Mouse (Mus musculus) left cerebral cortex, adult 11 months (tissue): ENCODE measurements around the gene Plekhf1.

Experiments used
- DNase-seq: peaks from one replicate; pipeline ENCODE4 v3.0.0; 2022; ENCODE audit warnings: low spot score

The Plekhf1 gene

DNA sequence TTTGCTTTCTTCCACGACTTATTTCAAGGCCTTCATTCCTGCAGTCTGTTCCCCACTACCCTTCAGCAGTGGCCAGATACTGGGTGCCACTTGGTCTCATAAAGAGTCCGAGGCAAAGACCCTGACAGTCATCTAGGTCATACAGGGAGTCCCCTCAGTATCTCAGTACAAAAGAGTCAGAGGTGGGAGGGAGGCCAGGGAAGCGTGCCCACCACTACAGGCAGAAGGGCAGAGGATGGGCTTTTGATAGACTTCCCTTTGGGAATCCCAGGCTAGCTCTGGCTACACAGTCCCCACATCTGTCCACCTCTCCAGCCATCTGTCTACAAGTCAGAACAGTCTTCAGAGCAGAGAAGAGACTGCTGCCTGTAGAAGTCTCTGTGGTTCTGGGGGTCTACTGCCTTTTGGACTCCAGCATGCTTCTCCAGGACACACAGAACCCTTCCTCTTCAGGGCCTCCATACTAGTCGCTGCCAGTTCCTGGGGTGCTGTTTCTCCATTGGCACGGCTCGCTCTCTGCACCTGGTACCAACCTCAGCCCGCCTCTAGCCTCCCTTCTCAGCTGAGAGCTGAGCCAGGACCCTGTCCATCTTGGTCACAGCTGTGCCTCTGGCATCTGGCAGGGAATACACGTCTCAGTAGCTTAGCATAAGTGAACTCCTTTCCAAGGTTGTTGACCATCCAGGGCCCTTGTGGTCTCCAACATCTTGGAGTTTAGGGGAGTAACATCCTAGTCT lies 9.0 kb downstream of the Plekhf1 start:
- no peak for DNase-seq

- DNase-seq, result peak; percentile 78
Observed at GRCm38 (mm10) chr7:38217417-38218171, 10.2 kb downstream of the Plekhf1 start.

GRCm38 (mm10) chr7:38215697-38216096 lies 12.1 kb downstream of the Plekhf1 start:
- DNase-seq, result no peak

DNA sequence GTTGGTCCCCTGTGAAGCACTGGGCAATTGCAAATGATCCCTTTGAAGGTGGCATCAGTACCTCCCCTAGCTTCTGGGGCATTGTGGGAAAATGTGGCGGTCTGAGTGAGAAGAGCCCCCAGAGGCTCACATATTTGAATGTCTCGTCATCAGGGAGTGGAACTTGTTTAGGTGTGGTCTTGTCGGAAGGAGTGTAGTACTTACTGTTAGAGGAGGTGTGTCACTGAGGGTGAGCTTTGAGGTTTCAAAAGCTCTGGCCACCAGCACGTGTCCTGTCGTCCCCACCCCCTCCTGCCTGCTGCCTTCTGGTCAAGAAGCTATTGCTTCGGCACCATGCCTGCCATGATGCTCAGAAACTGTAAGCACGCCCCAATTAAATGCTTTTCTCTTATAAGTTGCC lies 12.5 kb downstream of the Plekhf1 start:
- DNase-seq, result no peak

- no peak for DNase-seq
Observed at GRCm38 (mm10) chr7:38214473-38215214, 13.2 kb downstream of the Plekhf1 start.

- DNase-seq, result no peak
Observed at GRCm38 (mm10) chr7:38212651-38213062, 15.2 kb downstream of the Plekhf1 start.

GRCm38 (mm10) chr7:38209478-38210152 lies 18.2 kb downstream of the Plekhf1 start:
- DNase-seq, result no peak

GRCm38 (mm10) chr7:38208969-38209368 lies 18.8 kb downstream of the Plekhf1 start:
- no peak for DNase-seq

- no peak for DNase-seq
Observed at GRCm38 (mm10) chr7:38206564-38206963, 21.3 kb downstream of the Plekhf1 start.

DNA sequence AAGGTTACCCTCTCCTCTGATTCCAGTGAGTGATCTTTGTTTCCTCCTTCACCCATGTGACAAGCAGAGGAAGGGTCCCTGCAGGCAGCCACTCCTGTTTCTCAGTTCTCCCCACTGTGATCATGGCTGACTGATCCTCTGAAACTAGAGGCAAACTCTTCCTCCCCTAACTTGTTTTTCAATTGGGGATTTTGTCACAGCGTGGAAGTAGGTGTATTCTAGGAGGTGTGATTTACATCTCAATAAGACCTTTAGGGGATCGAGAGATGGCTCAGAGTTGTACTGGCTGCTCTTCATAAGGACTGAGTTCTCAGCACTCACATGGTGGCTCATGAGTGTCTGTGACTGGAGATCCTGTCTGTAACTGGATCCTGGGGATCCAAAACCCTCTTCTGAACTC lies 22.0 kb downstream of the Plekhf1 start:
- no peak for DNase-seq

GRCm38 (mm10) chr7:38204314-38204713 lies 23.5 kb downstream of the Plekhf1 start:
- no peak for DNase-seq

- DNase-seq, result no peak
Observed at GRCm38 (mm10) chr7:38201290-38201658, 26.5 kb downstream of the Plekhf1 start.

- DNase-seq, result peak; percentile 67
Observed at GRCm38 (mm10) chr7:38200606-38201289, 27.1 kb downstream of the Plekhf1 start.

DNA sequence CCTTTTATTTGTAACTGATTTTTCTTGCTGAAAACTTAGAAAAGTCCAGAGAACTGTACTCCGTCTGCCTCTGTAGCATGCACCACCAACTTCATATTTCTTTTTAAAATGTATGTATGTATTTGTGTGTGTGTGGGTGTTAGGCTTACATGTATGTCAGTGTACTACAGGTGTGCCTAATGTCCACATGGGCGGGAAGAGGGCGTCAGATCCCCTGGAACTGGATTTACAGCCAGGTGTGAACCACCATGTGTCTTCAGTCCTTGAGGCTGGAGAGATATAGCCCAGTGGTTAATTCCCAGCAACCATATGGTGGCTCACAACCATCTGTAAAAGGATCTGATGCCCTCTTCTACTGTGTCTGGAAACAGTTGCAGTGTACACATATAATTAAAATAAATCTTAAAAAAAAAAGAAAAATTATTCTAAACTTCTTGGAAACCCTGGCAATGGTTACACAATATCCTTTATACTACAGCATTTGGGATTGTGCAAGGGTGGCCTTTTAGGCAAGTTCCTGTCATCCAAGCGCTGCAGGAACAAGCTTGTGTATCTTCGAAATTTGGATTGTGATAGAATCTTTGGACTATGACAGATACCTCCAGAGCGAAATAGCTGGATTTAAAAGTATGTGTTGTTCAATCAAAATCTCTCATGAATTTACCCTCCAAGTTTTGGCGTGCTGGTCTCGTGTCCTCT lies 27.8 kb downstream of the Plekhf1 start:
- DNase-seq, result no peak

- no peak for DNase-seq
Observed at GRCm38 (mm10) chr7:38191571-38191970, 36.2 kb downstream of the Plekhf1 start.

GRCm38 (mm10) chr7:38191146-38191545 lies 36.7 kb downstream of the Plekhf1 start:
- DNase-seq, result no peak

DNA sequence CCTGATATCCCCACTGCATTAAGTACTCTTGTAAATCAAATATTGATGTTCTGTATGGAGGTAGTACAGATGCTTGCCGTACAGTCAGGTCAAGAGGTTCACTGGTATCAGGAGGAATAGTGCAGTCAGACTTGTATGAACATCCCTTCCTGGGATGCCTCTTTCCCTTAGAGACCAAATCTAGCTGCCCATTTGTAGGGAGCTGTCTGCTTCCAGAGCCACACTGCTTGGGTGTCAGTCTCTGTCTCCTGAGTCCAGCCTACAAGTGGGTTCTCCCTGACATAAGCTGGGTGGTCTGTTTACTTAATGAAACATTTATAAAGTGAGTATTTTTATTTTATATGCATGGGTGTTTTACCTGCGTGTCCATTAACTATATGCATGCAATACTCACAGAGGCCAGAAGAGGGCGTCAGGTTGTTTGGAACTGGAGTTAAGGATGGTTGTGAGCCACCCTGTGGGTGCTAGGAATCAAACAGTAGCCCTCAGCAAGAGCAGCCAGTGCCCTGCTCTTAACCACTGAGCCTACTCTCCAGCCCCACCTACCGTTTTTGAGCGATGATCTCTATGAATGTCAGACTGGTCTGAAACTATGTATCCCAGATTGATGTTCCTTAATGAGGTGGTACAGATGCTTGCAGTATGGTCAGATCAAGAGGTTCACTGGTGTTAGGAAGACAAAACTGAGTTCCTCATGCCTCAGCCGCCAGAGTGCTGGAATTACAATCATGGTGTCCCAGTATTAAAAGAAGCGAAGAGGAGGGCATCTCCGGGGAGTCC lies 37.6 kb downstream of the Plekhf1 start:
- no peak for DNase-seq

GRCm38 (mm10) chr7:38189136-38189982 lies 38.5 kb downstream of the Plekhf1 start:
- DNase-seq, result no peak
